Mouse (Mus musculus) heart, adult 2 months (tissue): ENCODE measurements at regions not wholly inside any gene's neighbourhood (a gene's known extent, or its start where the extent isn't known, plus 50 kb on each side); places are given as distances from the start of the nearest gene placed in this dataset.

Experiments used
- DNase-seq, 2 experiments: peaks; one replicate each; pipeline ENCODE4 v3.0.0; 2021
- H3K27ac ChIP-seq: fragments of 200-600 bp; 2 replicates; pipeline ENCODE4 v1.8.1; 2022
- H3K27me3 ChIP-seq: fragments of 200-500 bp; 2 replicates; pipeline ENCODE4 v1.6.1; 2012; ENCODE audit warnings: mild to moderate bottlenecking, low read length, inconsistent platforms, mixed read lengths; ENCODE audit not compliant: control insufficient read depth, insufficient read depth
- H3K36me3 ChIP-seq: fragments of 200-500 bp; 2 replicates; pipeline ENCODE4 v1.6.1; 2012; ENCODE audit warnings: low read length, inconsistent platforms; ENCODE audit not compliant: control insufficient read depth, insufficient read depth
- H3K4me1 ChIP-seq: fragments of 200-500 bp; 2 replicates; pipeline ENCODE4 v1.6.1; 2011; ENCODE audit warnings: low read length; ENCODE audit not compliant: control insufficient read depth, insufficient read depth
- H3K4me3 ChIP-seq: fragments of 200-600 bp; 2 replicates; pipeline ENCODE4 v1.8.1; 2022
- H3K79me2 ChIP-seq: fragments of 200-500 bp; replicated peaks from 2 replicates; pipeline ENCODE4 v1.6.1; 2012; ENCODE audit warnings: mild to moderate bottlenecking, inconsistent platforms, low read length, moderate library complexity, mixed read lengths; ENCODE audit not compliant: control insufficient read depth, insufficient read depth
- H3K9ac ChIP-seq: fragments of 200-500 bp; 2 replicates; pipeline ENCODE4 v1.6.1; 2012; ENCODE audit warnings: low read depth, mild to moderate bottlenecking, control low read depth, inconsistent platforms, low read length, mixed read lengths
- CTCF ChIP-seq: fragments of 200-600 bp; IDR thresholded peaks from 2 replicates; pipeline ENCODE4 v1.8.1; 2022; ENCODE audit warnings: antibody characterized with exemption, mild to moderate bottlenecking, moderate library complexity
- EP300 ChIP-seq: fragments of 200-500 bp; IDR thresholded peaks from 2 replicates; pipeline ENCODE4 v1.6.1; 2011; ENCODE audit warnings: low read depth, low read length, control low read depth; ENCODE audit not compliant: insufficient read depth
- POLR2A ChIP-seq: fragments of 200-500 bp; IDR thresholded peaks from 2 replicates; pipeline ENCODE4 v1.6.1; 2011; ENCODE audit warnings: mild to moderate bottlenecking, low read depth, low read length, control low read depth; ENCODE audit not compliant: insufficient read depth
- whole genome bisulfite sequencing: fragments of 180-500 bp; shearing (Covaris S2); methylation state at CpG from one replicate; pipeline ENCODE4 v1.1.7; 2018; 5-methylcytosine and 5-hydroxymethylcytosine counted together
- intact Hi-C: fragments of 180-260 bp; cut with DNase I; formaldehyde crosslinking; loops from one replicate; pipeline ENCODE4 v1.15.1; 2025

DNA sequence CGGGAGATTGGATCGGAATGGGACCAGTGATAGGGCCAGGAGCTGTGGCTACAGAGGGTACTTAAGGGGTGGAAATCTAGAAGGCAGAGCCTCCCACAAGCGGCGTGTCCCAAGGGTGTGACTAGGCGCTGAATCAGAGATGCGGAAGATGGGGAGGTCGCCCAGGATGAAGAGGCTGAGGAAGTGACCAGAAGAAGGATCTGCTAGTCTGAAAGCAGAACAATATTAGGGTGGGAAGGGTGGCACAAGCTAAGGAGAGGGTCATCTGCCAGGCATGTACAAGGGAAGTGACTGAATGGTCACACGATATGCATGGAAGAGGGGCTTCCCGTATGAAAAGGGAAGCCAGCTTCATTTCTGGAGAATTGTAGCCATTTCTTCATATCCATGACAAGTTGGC lies 99.4 kb upstream of the Rreb1 start:
- no peak overlapping the region for H3K4me3 ChIP-seq
- TF ChIP-seq EP300 (no peak), CTCF (no peak), POLR2A (no peak)
- DNase-seq: no peak
- no peaks in the 10 kb centered on the region for H3K27me3 ChIP-seq
- H3K4me1 ChIP-seq: no peaks in the 10 kb centered on the region; the same call in 1 of the 2 replicates
- no peak overlapping the region for H3K9ac ChIP-seq
- no peaks in the 10 kb centered on the region for H3K36me3 ChIP-seq
- H3K79me2 ChIP-seq: no peaks in the 10 kb centered on the region
- intact Hi-C loops: no loop called here
- 85% methylated on average over 9 of the region's 9 CpGs for WGBS
- H3K27ac ChIP-seq: no peak overlapping the region

DNA sequence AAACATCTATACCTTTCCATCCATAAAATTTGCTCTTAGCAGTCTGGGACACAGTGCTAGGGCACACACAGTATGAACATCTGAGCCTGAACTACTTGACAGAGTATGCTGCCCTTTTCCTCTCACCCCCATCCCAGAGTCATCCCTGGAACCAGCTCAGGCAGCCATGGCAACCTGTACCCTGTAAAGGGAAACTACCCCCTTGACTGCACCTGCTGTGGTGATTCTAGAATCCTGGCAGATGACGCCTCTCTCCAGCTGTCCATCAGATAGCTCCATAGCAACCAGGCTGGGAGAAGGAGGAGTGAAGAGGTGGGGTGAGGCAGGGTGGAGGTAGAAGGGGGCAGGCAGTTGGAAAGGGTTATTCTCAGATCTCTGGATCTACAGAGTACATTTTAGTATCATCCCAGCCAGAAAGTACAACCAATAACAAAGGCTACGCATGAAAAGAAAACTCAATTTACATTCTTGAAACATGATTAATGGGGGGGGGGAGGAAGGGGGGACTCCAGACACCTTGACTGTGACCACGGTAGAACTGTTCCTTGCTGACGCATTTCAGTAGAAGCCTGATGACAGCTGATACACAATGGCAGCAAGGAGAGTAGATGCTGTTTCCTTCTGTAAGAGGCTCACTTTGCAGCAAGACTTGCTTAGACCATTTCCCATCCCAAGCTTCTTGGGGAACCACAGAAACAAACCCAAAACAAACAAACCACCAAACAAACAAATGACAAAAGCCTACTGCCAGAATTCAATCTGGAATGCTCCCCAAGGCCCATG lies 97.2 kb upstream of the Rreb1 start:
- Histone ChIP-seq H3K36me3 (no peaks in the 10 kb centered on the region), H3K79me2 (no peaks in the 10 kb centered on the region), H3K4me1 (no peaks in the 10 kb centered on the region; the same call in 1 of the 2 replicates), H3K4me3 (no peak overlapping the region), H3K9ac (no peak overlapping the region), H3K27ac (no peak overlapping the region), H3K27me3 (no peaks in the 10 kb centered on the region)
- no peak for TF ChIP-seq POLR2A
- no peak for TF ChIP-seq EP300
- no peak for TF ChIP-seq CTCF
- 67% methylated on average over 4 of the region's 4 CpGs for WGBS
- intact Hi-C loops: no loop called here
- no peak for DNase-seq

DNA sequence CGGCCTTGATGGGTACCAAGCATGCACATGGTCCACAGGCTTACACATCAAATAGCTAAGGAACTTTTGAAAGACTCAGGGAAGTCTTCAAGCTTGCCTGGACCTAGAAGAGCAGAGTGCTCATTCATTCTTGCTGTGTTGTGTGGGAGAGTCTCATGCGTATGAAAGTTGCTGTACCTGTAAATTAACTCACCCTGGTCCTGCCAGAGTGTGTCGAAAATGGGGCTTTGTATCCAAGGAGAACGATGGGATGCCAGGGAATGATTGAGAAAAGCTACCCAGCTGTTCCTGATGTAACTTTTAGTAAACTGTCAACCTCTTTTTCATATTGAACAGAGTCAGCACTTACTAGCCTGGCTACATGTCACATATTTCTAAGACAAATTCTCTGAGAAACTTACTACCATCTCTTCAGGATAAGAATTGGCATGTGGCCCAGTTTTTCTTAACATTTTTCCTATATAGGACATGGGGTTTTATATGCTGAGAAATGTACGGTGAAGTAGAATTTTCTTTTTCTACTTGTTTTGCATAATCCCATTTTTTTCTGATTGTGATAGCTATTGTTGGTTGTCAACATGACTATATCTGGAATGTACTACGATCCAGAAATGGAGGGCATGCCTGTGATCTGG lies 95.0 kb upstream of the Rreb1 start:
- no peaks in the 10 kb centered on the region for H3K36me3 ChIP-seq

DNA sequence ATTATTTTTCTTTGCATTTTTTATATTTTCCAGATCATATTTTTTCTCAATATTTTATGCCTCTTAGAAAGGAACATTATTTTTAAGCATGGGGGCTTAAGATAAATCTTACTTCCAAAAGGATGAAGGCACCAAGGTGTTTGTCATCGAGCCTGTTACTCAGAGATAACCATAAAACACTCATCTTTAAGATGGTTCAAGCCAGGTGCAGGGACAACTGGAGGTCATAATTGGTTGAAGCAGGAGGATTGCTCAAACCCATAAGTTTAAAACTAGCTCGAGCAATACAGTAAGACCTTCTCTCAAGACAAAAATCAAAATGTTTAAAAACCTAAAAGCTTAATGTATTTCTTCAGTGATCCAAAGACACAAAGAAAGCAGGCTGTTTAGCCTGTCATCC lies 92.6 kb upstream of the Rreb1 start:
- intact Hi-C loops: no loop called here
- H3K27me3 ChIP-seq: no peaks in the 10 kb centered on the region
- no peak for DNase-seq
- no peaks in the 10 kb centered on the region for H3K79me2 ChIP-seq
- H3K4me1 ChIP-seq: no peaks in the 10 kb centered on the region
- no peak overlapping the region for H3K9ac ChIP-seq
- H3K27ac ChIP-seq: no peak overlapping the region
- H3K4me3 ChIP-seq: no peak overlapping the region
- no peaks in the 10 kb centered on the region for H3K36me3 ChIP-seq
- WGBS: 79% methylated on average over 2 of the region's 2 CpGs
- TF ChIP-seq CTCF: no peak
- TF ChIP-seq EP300: no peak
- no peak for TF ChIP-seq POLR2A

More for the DNA sequence above, 95.0 kb upstream of the Rreb1 start:
- no peak for DNase-seq
- H3K9ac ChIP-seq: no peak overlapping the region
- H3K27ac ChIP-seq: no peak overlapping the region
- no peaks in the 10 kb centered on the region for H3K79me2 ChIP-seq
- H3K4me1 ChIP-seq: no peaks in the 10 kb centered on the region
- 78% methylated on average over 6 of the region's 6 CpGs for WGBS
- TF ChIP-seq EP300 (no peak), CTCF (no peak), POLR2A (no peak)
- no peak overlapping the region for H3K4me3 ChIP-seq
- intact Hi-C loops: no loop called here
- H3K27me3 ChIP-seq: no peaks in the 10 kb centered on the region

DNA sequence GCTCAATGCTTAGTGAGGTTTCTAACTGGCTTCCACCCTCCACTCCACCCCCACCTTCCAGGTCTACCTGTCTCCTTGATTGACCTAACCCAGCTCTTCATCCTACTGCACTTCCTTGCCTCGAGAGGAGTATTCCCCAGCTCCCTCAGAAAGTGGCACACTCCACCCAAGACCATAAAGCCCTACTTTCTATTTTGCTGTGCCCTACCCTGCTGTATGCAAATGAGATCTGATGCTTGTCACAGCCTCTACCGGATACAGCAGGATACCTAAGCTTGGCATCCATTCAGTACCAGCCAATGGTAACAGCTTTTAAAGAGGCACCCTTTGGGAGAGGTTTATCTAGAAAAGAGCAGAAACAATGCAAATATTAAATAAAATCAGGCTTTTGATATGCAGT lies 92.1 kb upstream of the Rreb1 start:
- no peaks in the 10 kb centered on the region for H3K36me3 ChIP-seq
- no peak for DNase-seq
- intact Hi-C loops: no loop called here
- TF ChIP-seq POLR2A (no peak), CTCF (no peak), EP300 (no peak)
- H3K27ac ChIP-seq: no peak overlapping the region
- no peak overlapping the region for H3K9ac ChIP-seq
- 59% methylated on average over 2 of the region's 2 CpGs for WGBS
- no peaks in the 10 kb centered on the region for H3K27me3 ChIP-seq
- no peak overlapping the region for H3K4me3 ChIP-seq
- no peaks in the 10 kb centered on the region for H3K79me2 ChIP-seq
- no peaks in the 10 kb centered on the region for H3K4me1 ChIP-seq

DNA sequence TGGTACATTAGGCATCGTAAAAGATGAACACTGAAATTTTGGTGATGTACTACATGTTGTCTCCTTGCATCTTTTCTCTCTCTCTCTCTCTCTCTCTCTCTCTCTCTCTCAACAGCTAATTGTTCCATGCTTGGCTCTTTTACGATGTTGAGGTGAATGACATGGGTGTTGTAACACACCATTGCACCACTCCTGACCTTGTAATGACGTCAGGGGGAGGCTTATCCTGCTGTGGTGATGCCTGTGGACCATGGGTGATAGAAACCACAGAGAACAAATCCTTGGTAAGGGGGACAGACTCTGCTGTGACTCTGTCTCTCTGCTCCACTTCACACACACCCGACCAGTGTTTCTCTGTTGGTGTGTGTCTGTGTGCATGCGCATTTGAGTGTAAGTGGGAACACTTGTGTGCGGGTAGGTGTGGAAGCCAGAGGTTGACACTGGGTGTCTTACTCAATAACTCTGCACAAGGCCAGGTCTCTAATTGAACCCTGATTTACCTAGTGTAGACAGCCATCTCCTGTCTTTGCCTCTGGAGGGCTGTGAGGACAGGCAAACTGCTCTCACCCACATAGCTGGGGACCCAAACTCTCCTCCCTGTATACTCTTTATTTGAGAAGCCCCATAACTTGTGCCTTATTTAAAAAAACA lies 88.9 kb upstream of the Rreb1 start:
- no peaks in the 10 kb centered on the region for H3K27me3 ChIP-seq
- intact Hi-C loops: no loop called here
- H3K4me3 ChIP-seq: no peak overlapping the region
- H3K36me3 ChIP-seq: no peaks in the 10 kb centered on the region
- no peak for DNase-seq
- TF ChIP-seq POLR2A (no peak), EP300 (no peak), CTCF (no peak)
- WGBS: 95% methylated on average over 6 of the region's 6 CpGs
- no peak overlapping the region for H3K9ac ChIP-seq
- no peaks in the 10 kb centered on the region for H3K79me2 ChIP-seq
- no peaks in the 10 kb centered on the region for H3K4me1 ChIP-seq
- no peak overlapping the region for H3K27ac ChIP-seq
